Mouse (Mus musculus) lung, adult 18-20 months (tissue): ENCODE measurements around the gene Gm49369.
"Not testable (repeated sequence)": the region's sequence is repeated elsewhere in the genome, so short reads cannot be mapped to it uniquely, and the experiment has no call there.

Experiments used
- DNase-seq, 2 experiments: peaks; one replicate each; pipeline ENCODE4 v3.0.0; 2022; ENCODE audit warnings: mixed read lengths in 2 of 2

Gene Gm49369

DNA sequence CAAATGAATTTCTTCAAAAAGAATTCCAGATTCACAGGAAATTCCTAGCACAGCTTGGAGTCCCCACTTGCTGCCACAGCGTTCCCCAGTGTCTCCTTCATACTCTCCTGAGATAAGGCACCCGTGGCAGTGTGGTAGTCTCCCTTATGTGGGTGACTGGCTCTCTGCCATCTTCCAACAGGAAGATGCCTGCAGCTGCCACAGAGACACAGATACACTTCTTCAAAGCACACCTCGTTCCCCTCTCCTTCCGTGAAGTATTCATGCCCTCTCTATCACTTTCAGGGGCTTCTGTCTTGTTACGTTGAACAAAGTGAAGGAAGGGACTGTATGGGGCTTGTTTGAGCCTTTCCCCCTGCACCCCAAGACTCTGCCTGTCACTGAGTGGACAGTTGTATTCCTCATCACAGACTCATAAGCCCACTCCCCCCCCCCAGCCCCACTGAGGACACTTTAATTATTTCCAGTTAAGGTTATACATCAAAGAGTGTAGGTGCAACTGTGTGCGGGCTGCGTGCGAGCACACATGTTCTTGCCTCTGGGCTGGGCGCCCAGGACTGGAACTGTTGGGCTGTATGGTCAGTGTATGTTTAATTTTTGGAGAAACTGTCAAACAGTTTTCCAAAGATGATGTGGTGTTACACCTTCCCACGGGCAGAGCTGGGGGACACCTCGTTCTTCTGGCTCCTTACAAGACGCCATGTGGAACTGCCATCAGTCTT lies 58.9 kb downstream of the Gm49369 start:
- DNase-seq = no peak

DNA sequence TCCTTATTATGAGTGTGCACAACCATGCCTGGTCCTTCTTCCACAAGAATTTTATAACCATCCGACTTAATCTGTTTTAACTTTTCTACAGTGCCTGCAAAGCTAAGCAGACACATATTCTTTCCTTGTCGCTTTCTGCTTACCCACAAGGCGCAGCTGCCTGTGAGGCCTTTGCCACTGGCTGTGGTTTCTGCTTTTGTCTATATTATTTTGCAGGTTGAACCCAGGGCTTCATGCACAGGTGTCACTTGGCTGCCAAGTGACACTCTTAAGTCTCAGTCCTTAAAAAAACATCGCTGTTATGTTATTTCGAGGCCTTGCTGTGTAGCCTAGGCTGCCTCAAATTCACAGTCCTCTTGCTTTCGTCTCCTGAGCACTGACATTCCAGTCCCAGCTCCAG lies 59.8 kb downstream of the Gm49369 start:
- DNase-seq = no peak

DNA sequence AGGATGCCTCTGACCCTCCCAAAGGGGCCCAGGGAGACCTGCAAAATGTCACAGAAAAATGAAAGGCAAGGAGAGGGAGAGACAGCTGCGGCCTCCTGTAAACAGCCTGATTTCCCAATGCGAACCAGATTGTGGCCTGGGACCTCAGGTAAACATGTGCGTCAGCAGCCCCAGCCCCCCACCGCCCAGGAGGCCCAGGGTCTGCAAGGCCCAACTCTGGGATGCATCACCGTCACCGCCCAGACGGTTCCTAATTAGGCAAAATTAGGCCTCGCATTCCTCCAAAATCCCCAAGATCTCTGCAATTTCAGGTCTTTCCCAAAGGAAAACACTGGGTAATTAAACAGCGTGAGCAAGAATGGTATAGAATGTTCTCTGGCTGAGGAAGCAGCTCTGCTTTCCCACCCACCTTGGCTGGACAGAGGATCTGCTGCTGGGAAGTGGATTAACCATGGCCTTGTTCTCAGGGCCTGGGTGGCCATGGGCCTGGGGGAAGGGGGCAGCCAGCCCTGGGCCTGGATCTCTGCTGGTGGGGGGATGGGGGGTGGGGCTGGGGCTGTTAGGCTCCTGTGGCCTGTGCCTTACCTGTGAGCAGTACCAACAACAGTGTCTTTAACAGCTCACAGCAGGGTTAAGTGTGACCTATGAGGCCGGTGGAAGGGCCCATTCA lies 60.7 kb downstream of the Gm49369 start:
- not testable (repeated sequence) for DNase-seq
